Mouse (Mus musculus) midbrain, postnatal 0 days (tissue): ENCODE data around the gene Rpl5. TPM values are rescaled to one million over a fixed set of nuclear protein-coding genes. Genes with fewer than 3 reads are reported as not detected.
"Not testable (repeated sequence)": the region's sequence is repeated elsewhere in the genome, so short reads cannot be mapped to it uniquely, and the experiment has no call there.

Experiments
- ATAC-seq: fragments of 200-750 bp; cut with Nextera tagmentation; 2 replicates; pipeline ENCODE4 v1.8.0; 2017; ENCODE audit warnings: moderate number of reproducible peaks, mild to moderate bottlenecking, moderate TSS enrichment, moderate library complexity; ENCODE audit not compliant: low FRiP score
- DNase-seq: peaks from one replicate; pipeline ENCODE4 v3.0.0-alpha.2; 2015; ENCODE audit warnings: low spot score
- H3K27ac ChIP-seq: fragments of 300-500 bp; sonication (generic); 2 replicates; pipeline ENCODE4 v1.5.1; 2014; ENCODE audit warnings: low read depth, mild to moderate bottlenecking, low read length, mixed read lengths
- H3K27me3 ChIP-seq: fragments of 300-500 bp; sonication (generic); 2 replicates; pipeline ENCODE4 v1.6.1; 2014; ENCODE audit warnings: low read length, control low read depth, mixed read lengths; ENCODE audit not compliant: insufficient read depth
- H3K36me3 ChIP-seq: fragments of 300-500 bp; sonication (generic); 2 replicates; pipeline ENCODE4 v1.6.1; 2014; ENCODE audit warnings: low read length, control low read depth, mixed read lengths; ENCODE audit not compliant: insufficient read depth
- H3K4me1 ChIP-seq: fragments of 300-500 bp; sonication (generic); 2 replicates; pipeline ENCODE4 v1.6.1; 2014; ENCODE audit warnings: mild to moderate bottlenecking, control low read depth, antibody characterized with exemption, low read length, mixed read lengths; ENCODE audit not compliant: insufficient read depth
- H3K4me2 ChIP-seq: fragments of 300-500 bp; sonication (generic); 2 replicates; pipeline ENCODE4 v1.6.1; 2014; ENCODE audit warnings: low read depth, mild to moderate bottlenecking, low read length, mixed read lengths; ENCODE audit not compliant: poor library complexity, severe bottlenecking
- H3K4me3 ChIP-seq: fragments of 300-500 bp; sonication (generic); 2 replicates; pipeline ENCODE4 v1.5.1; 2014; ENCODE audit warnings: low read depth, mild to moderate bottlenecking, low read length, moderate library complexity
- H3K9ac ChIP-seq: fragments of 300-500 bp; sonication (generic); replicated peaks from 2 replicates; pipeline ENCODE4 v1.6.1; 2014; ENCODE audit warnings: mild to moderate bottlenecking, low read length, moderate library complexity, mixed read lengths; ENCODE audit not compliant: poor library complexity, severe bottlenecking
- H3K9me3 ChIP-seq: fragments of 300-500 bp; sonication (generic); 2 replicates; pipeline ENCODE4 v1.6.1; 2016; ENCODE audit warnings: low read length, control low read depth
- CTCF ChIP-seq: IDR thresholded peaks from 2 replicates; pipeline ENCODE4 v1.5.1; 2016; ENCODE audit warnings: antibody characterized with exemption, mild to moderate bottlenecking
- WGBS: fragments of 180-500 bp; shearing (Covaris S2); extraction: QIAGEN DNeasy Blood & Tissue Kit; methylation state at CpG from one replicate; pipeline ENCODE4 v1.1.7; 2014; 5-methylcytosine and 5-hydroxymethylcytosine counted together
- polyA plus RNA-seq: library from polyadenylated mRNA; unstranded; fragments of >200 nt; fragmentation: Nextera tagmentation; extraction: Ambion mirVana; gene quantifications from 2 replicates; pipeline ENCODE4 v1.2.1, GENCODE M21; 2015
- total RNA-seq: library from RNA; depleted of rRNA; stranded (reverse); fragments of >200 nt; gene quantifications from 2 replicates; pipeline ENCODE4 v1.2.3, GENCODE M21; 2014

Rpl5 gene
- total and polyA plus RNA-seq, 2 experiments from 2014 or later = 63.1 to 128 TPM

DNA sequence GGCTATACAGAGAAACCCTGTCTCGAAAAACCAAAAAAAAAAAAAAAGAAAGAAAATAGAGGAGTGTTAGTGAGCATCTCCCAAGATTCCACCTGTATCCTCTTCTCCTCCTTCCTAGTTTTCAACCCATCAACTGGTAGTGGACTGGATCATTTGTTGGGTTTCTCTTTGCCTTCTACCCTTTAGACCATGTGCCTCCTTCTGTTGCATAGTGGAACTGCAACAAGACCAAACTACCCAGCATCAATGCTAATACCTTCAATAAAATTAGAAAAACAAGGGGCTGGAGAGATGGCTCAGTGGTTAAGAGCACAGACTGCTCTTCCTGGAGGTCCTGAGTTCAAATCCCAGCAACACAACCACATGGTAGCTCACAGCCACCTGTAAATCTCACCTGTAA, 8.8 kb upstream of the Rpl5 start:
- not testable (repeated sequence) for H3K4me2 ChIP-seq, H3K36me3 ChIP-seq, H3K4me3 ChIP-seq, ATAC-seq, H3K4me1 ChIP-seq, H3K9ac ChIP-seq, H3K9me3 ChIP-seq, H3K27me3 ChIP-seq, H3K27ac ChIP-seq
- WGBS = no CpG with 5 or more reads among the region's 1 CpGs
- peak; percentile 59 for TF ChIP-seq CTCF
- peak; percentile 24 for DNase-seq

DNA sequence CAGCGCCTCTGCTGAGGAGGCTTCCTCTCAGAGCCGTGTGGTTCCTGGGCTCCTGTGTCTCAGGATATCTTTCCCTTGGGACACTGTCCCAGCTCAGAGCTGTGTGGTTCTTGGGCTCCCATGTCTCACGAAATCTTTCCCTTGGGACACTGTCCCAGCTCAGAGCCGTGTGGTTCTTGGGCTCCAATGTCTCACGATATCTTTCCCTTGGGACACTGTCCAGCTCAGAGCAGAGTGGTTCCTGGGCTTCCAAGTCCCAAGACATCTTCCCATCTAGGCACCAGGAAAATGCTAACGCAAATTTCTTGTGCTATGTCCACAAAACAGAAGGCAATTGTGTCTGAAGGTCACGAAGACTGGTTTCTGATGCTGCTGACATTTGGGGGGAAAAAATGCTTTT, 5.6 kb upstream of the Rpl5 start:
- Histone ChIP-seq H3K4me3 (no peak overlapping the region), H3K36me3 (no peaks in the 10 kb centered on the region), H3K9me3 (no peaks in the 10 kb centered on the region), H3K4me1 (no peaks in the 10 kb centered on the region), H3K9ac (no peak overlapping the region), H3K27ac (no peak overlapping the region), H3K4me2 (no peak overlapping the region), H3K27me3 (no peaks in the 10 kb centered on the region)
- 74% methylated on average over 7 of the region's 7 CpGs for WGBS
- ATAC-seq (no peak; the same call in 1 of the 2 replicates), DNase-seq (no peak)
- no peak for TF ChIP-seq CTCF

DNA sequence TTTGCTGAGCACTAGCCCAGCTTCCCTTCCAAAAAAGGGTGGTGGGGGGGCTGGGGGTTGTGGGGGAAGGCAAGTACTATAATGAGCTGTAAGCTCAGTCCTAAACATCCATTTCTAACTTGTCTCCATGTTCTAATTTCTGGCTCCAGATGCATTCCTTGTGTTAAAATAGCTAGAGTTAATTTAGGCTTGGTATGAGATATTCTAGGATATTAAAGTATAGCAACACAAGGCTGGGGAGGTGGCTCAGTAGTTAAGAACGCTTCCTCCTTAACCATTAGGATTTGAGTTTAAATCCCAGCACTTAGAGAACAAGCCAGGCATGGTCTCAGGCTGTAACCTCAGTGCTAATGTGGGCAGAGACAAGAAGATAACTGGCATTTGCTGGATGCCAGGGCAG, 4.0 kb upstream of the Rpl5 start:
- no peak for DNase-seq
- Histone ChIP-seq H3K9ac (no peak overlapping the region), H3K27ac (no peak overlapping the region), H3K4me3 (no peak overlapping the region), H3K4me2 (no peak overlapping the region), H3K36me3 (no peaks in the 10 kb centered on the region), H3K4me1 (no peaks in the 10 kb centered on the region), H3K27me3 (no peaks in the 10 kb centered on the region), H3K9me3 (no peaks in the 10 kb centered on the region)
- no peak for TF ChIP-seq CTCF
- WGBS = 58% methylated on average over 1 of the region's 1 CpGs
- ATAC-seq = no peak

DNA sequence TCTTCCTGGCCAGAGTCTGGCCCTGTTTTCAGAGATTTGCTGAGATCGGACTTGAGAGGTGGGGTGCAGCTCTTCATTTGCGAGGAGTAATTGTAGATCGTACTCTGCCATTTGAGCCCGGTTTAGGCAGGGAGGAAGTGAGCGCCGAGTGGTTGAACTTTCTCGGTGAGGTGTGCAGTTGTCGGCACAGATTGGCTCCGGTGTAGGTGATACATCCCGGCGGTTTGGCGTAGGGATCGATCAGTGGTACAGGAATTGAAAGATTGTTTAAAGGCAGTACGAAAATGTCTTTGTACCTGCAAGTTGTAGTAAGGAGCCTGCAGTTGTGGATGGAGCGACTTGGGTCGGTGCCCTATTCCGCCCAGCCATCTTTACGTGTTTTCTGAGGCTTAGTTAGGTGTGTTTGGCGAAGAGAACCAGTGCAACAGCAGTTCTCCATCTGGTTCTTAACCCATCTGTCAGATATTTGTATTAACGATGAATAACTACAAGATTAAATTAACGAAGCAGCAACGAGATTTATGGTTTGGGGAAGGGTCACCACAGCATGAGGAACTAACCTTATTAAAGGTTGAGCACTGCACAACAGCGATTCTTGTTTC, 813 bp downstream of the Rpl5 start:
- Histone ChIP-seq H3K4me3 (peak overlapping the region; percentile 98), H3K27me3 (no peaks in the 10 kb centered on the region), H3K9ac (peak overlapping the region; percentile 96), H3K27ac (peak overlapping the region; percentile 93), H3K4me1 (no peaks in the 10 kb centered on the region), H3K9me3 (no peaks in the 10 kb centered on the region), H3K36me3 (peaks cover 13% of the 10 kb centered on the region), H3K4me2 (peak overlapping the region; percentile 47)
- no peak for TF ChIP-seq CTCF
- ATAC-seq = no peak
- DNase-seq = no peak
- under 1% methylated on average over 23 of the region's 23 CpGs for WGBS

DNA sequence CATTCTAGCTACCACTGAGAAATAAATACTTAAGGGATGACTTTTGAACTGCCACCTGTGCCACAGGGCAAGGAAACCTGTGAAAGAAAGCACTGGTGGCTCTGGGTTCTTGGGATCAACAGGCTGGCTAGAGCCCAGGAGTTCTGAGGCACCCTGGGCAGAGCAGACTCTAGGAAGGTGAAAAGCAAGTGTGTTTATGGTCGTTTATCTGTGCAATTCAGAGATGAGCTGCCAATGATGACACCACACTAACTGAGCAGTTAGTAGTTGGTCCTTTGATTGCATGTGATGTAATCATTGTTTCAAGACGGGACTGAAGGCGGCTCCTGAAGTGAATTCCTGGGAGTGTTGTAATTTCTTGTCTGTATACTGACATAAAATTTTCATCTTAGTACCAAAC, 4.0 kb downstream of the Rpl5 start:
- 86% methylated on average over 3 of the region's 3 CpGs for WGBS
- TF ChIP-seq CTCF = no peak
- H3K9ac ChIP-seq = no peak overlapping the region
- no peaks in the 10 kb centered on the region for H3K4me1 ChIP-seq
- H3K27me3 ChIP-seq = no peaks in the 10 kb centered on the region
- H3K4me3 ChIP-seq = no peak overlapping the region
- no peak for DNase-seq
- no peaks in the 10 kb centered on the region for H3K9me3 ChIP-seq
- peaks cover 30% of the 10 kb centered on the region for H3K36me3 ChIP-seq
- no peak overlapping the region for H3K4me2 ChIP-seq
- no peak for ATAC-seq
- H3K27ac ChIP-seq = no peak overlapping the region

- ATAC-seq (no peak), DNase-seq (no peak)
- no peaks in the 10 kb centered on the region for H3K4me1 ChIP-seq
- no peaks in the 10 kb centered on the region for H3K9me3 ChIP-seq
- no peak for TF ChIP-seq CTCF
- 87% methylated on average over 2 of the region's 2 CpGs for WGBS
- no peak overlapping the region for H3K9ac ChIP-seq
- H3K36me3 ChIP-seq = peaks cover 30% of the 10 kb centered on the region
- H3K4me3 ChIP-seq = no peak overlapping the region
- H3K27me3 ChIP-seq = no peaks in the 10 kb centered on the region
- H3K4me2 ChIP-seq = no peak overlapping the region
- H3K27ac ChIP-seq = no peak overlapping the region
These were observed 8.3 kb downstream of the Rpl5 start for GRCm38 (mm10) chr5:107908514-107909110.
